Mouse (Mus musculus) olfactory bulb, adult 2 months (tissue): ENCODE data around the gene Cela3a. TPM values are rescaled to one million over a fixed set of nuclear protein-coding genes. Genes with fewer than 3 reads are reported as not detected.

Source experiments
- H3K27ac ChIP-seq: fragments of 200-500 bp; 2 replicates; pipeline ENCODE4 v1.5.1; 2012; ENCODE audit warnings: low read depth, low read length; ENCODE audit not compliant: insufficient read depth
- H3K4me1 ChIP-seq: fragments of 200-500 bp; 2 replicates; pipeline ENCODE4 v1.6.1; 2012; ENCODE audit warnings: low read length; ENCODE audit not compliant: control insufficient read depth, insufficient read depth
- H3K4me3 ChIP-seq: fragments of 200-500 bp; 2 replicates; pipeline ENCODE4 v1.5.1; 2012; ENCODE audit warnings: mild to moderate bottlenecking, low read depth, low read length, moderate library complexity; ENCODE audit not compliant: insufficient read depth
- CTCF ChIP-seq: fragments of 200-500 bp; IDR thresholded peaks from 2 replicates; pipeline ENCODE4 v1.5.1; 2012; ENCODE audit warnings: low read depth, mild to moderate bottlenecking, low read length, moderate library complexity; ENCODE audit not compliant: insufficient read depth
- POLR2A ChIP-seq: fragments of 200-500 bp; IDR thresholded peaks from 2 replicates; pipeline ENCODE4 v1.6.1; 2012; ENCODE audit warnings: mild to moderate bottlenecking, low read depth, low read length, moderate library complexity; ENCODE audit not compliant: insufficient read depth
- WGBS: fragments of 180-500 bp; shearing (Covaris S2); methylation state at CpG from one replicate; pipeline ENCODE4 v1.1.7; 2018; 5-methylcytosine and 5-hydroxymethylcytosine counted together
- polyA plus RNA-seq: library from polyadenylated mRNA; stranded (reverse); fragments of >200 nt; gene quantifications from 2 replicates; pipeline ENCODE4 v1.2.4, GENCODE M21; 2012; ENCODE audit warnings: low replicate concordance; ENCODE audit not compliant: missing spikeins, insufficient read depth, insufficient read length

The Cela3a gene
- polyA plus RNA-seq, 1 experiment = not detected

DNA sequence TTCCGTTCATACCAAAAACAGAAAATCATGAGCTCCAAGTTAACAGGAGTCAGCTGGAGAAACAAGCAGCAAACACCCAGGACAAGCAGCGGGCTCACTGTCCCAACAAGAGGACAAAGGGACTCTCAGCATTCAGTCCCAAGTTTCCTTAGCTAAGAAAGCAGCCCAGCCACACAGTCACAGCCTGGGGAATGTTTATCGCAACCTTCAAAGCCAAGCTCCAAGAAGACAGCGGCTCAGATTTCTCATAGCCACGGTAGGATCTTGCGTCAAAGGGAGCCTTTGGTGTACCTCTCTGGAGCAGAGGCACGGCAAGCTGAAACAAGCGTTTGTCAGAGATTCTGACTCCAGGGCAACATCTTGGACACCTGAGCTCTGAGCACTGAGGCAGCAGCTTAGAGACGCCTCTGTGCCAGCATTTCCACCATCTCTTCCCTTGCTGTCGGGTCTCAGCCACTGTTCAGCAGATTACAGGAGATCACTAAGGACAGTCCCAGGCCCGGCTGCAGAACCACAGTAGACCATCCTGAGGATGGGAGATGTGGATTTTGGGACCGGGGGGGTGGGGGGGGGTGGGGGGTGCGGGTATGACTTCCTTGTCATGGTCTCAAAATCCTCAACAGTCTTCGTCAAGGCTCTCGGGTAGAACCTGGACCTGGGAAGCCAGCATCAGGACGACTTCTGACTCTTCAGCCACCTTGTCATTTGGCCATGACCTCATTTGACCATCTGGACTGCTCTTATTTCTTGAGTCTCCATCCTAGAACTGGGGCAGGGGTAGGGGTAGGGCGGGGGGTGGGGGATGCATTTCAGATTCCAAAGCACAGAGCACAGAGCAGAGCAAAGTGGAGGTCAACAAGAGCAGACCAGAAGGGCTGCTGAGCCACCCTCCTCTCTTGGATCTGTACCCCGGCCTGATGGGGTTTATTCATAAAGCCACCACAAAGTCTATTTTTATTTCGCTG lies 34.0 kb downstream of the Cela3a start:
- 45% methylated on average over 19 of the region's 19 CpGs for WGBS
- Histone ChIP-seq H3K27ac (peak overlapping the region; percentile 33; the same call in 1 of the 2 replicates), H3K4me3 (no peak overlapping the region), H3K4me1 (peaks cover 15% of the 10 kb centered on the region)
- TF ChIP-seq POLR2A (no peak), CTCF (no peak)

DNA sequence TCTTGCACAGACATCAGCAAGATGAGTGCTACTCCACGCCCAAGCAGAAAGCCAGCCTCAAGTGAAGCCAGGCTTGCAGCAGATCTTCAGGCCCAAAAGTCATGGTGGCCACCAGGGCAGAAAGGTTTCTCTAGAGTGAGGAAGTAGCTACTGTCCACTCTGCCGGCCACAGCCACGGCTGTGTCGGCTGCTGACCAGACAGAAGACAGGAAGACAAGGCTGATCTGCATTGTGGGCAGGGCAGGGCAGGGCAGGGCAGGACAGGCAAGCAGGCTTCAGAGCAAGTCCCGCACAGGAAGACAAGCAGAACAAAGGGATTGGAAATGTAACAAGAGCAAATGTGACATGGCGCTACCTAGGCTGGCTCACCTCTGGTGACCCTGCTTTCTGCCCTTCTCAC lies 35.9 kb downstream of the Cela3a start:
- 82% methylated on average over 6 of the region's 6 CpGs for WGBS
- Histone ChIP-seq H3K4me1 (peaks cover 19% of the 10 kb centered on the region), H3K4me3 (no peak overlapping the region), H3K27ac (no peak overlapping the region)
- TF ChIP-seq POLR2A = no peak
- TF ChIP-seq CTCF = no peak

DNA sequence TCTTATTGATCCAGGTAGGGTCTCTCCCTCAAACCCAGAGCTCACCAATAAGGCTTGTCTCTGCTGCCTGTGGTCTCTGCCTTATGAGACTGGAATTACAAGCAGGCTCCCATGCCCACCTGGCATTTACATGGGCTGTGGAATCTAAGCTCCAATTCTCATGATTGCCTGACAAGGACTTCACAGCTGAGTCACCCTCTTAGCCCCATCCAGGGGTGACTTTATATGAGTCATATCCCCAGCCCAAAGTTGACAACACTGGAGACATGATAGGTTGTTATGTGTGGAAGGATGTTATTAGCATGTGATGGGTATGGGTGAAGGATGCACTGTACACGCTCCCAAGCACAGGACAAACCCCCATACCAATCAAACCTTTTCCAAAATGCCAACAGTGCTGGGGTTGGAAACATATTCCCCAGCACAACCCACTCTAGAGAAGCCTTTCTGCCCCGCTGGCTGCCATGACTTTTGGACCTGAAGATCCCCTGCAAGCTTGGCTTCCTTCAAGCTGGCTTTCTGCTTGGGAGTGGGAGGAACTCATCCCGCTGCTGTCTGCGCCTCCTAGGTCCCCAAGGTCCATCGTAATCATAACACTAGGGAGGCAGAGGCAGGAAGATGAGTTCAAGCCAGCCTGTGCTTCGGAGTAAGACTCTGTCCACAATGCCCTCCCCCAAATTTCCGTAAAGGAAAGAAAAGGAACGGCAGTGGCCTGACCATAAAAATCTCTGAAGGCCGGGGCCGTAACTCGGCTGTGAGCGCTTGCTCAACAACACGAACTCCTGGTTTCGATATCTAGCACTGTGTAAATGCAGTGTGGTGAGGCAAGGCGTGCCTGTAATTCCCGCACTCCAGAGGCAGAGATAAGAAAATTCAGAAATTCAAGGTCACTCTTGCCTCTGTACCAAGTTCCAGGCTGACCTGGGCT lies 37.7 kb downstream of the Cela3a start:
- no peak overlapping the region for H3K4me3 ChIP-seq
- no peak overlapping the region for H3K27ac ChIP-seq
- H3K4me1 ChIP-seq = peaks cover 28% of the 10 kb centered on the region
- TF ChIP-seq CTCF (no peak), POLR2A (no peak)
- 85% methylated on average over 16 of the region's 16 CpGs for WGBS

GRCm38 (mm10) chr4:137369954-137370750 lies 39.4 kb downstream of the Cela3a start:
- H3K27ac ChIP-seq = no peak overlapping the region
- peak overlapping the region; percentile 24; the same call in 1 of the 2 replicates for H3K4me3 ChIP-seq
- WGBS = 9% methylated on average over 28 of the region's 29 CpGs
- no peak for TF ChIP-seq CTCF
- no peak for TF ChIP-seq POLR2A
- peaks cover 21% of the 10 kb centered on the region for H3K4me1 ChIP-seq

DNA sequence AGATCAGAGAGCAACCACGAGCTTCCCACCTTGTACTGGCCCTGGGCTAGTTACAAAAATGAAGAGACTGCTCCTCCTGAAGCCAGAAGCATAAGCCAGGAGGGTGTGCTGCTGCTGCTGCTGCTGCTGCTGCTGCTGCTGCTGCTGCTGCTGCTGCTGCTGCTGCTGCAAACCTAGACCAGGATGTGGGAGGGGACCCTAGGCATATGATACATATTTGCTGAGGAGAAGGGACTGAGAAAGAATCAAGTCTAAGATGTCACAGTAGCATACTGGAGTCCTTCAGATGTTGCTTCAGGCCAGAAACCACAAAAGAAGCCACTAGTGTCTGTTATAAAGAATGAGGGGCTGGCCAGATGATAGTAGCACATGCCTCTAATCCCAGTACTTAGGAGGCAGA lies 41.4 kb downstream of the Cela3a start:
- Histone ChIP-seq H3K4me3 (no peak overlapping the region), H3K4me1 (peaks cover 17% of the 10 kb centered on the region), H3K27ac (no peak overlapping the region)
- no peak for TF ChIP-seq CTCF
- TF ChIP-seq POLR2A = no peak
- 38% methylated on average over 1 of the region's 1 CpGs for WGBS

- Histone ChIP-seq H3K4me3 (no peak overlapping the region), H3K27ac (no peak overlapping the region), H3K4me1 (peaks cover 17% of the 10 kb centered on the region)
- TF ChIP-seq CTCF (no peak), POLR2A (no peak)
- WGBS = 30% methylated on average over 5 of the region's 5 CpGs
Observed at GRCm38 (mm10) chr4:137367275-137368088, 42.1 kb downstream of the Cela3a start.

GRCm38 (mm10) chr4:137366097-137366496 lies 43.5 kb downstream of the Cela3a start:
- peaks cover 13% of the 10 kb centered on the region for H3K4me1 ChIP-seq
- 92% methylated on average over 4 of the region's 4 CpGs for WGBS
- TF ChIP-seq POLR2A (no peak), CTCF (no peak)
- H3K4me3 ChIP-seq = no peak overlapping the region
- no peak overlapping the region for H3K27ac ChIP-seq
